ENCODE assay signal across 7 mouse cellular contexts in genomic region chr1:184851741-184852618, GRCm38 (mm10). TPM values are rescaled to one million over a fixed set of nuclear protein-coding genes. Genes with fewer than 3 reads are reported as not detected.
DNase-seq lines count a peak whose midpoint lies in the region; ATAC-seq lines count a peak whose summit lies in the region.

No protein-coding gene starts in this region.

- H3K4me1 ChIP-seq in intestine, embryonic 14.5 days (replicated peaks; ENCODE audit: control insufficient read depth, insufficient read depth, low read length): peaks cover 13% of the 10 kb centered on the region

- no peaks in the 10 kb centered on the region for H3K9me3 ChIP-seq in intestine, embryonic 14.5 days (ENCODE audit: control insufficient read depth, low read length)

- peak overlapping the region; percentile 33; the same call in 1 of the 2 replicates for H3K27ac ChIP-seq in intestine, embryonic 14.5 days (ENCODE audit: low read depth)

- ATAC-seq in intestine, embryonic 14.5 days (replicated peaks; ENCODE audit: low FRiP score, low TSS enrichment, low read depth): peak; percentile 88
- ATAC-seq in megakaryocyte-erythroid progenitor cell, adult 5-6 weeks (replicated peaks; ENCODE audit: low FRiP score, low TSS enrichment, poor library complexity, severe bottlenecking): peak; percentile 97

- peak overlapping the region; percentile 32 for H3K4me2 ChIP-seq in intestine, embryonic 14.5 days (ENCODE audit: low read length)

- no peaks in the 10 kb centered on the region for H3K36me3 ChIP-seq in intestine, embryonic 14.5 days (ENCODE audit: control insufficient read depth, insufficient read depth, low read length)

- peak; percentile 83 for DNase-seq in adrenal gland, adult 8-10 months
- peak; percentile 89 for DNase-seq in embryo, embryonic 11 days
- DNase-seq in gastrocnemius, postnatal 25 days: peak; percentile 80
- peak; percentile 81 for DNase-seq in intestine, embryonic 14.5 days (ENCODE audit: low spot score)
- DNase-seq in left cerebral cortex, postnatal 14 days (ENCODE audit: low spot score in 2 of 2): peak; percentile 82 to 93
- peak; percentile 64 to 76 for DNase-seq in right cerebral cortex, postnatal 36 days (ENCODE audit: low spot score in 2 of 2)

- WGBS in intestine, embryonic 14.5 days: 12% methylated on average over 31 of the region's 31 CpGs

- no peak overlapping the region for H3K9ac ChIP-seq in intestine, embryonic 14.5 days (ENCODE audit: low read length)

- no peaks in the 10 kb centered on the region for H3K27me3 ChIP-seq in intestine, embryonic 14.5 days (replicated peaks; ENCODE audit: control insufficient read depth, insufficient read depth, low read length)

- no peak overlapping the region for H3K4me3 ChIP-seq in intestine, embryonic 14.5 days (ENCODE audit: low read depth, low read length)

- intact Hi-C loops in left cerebral cortex, postnatal 14 days (cut with DNase I): loop anchor here (2.0 kb wide), 1 partner anchor 41 kb away; no protein-coding TSS in a partner anchor

RNA-seq across cellular contexts. Expression of gene Marc2, which starts 5.7 kb away (rescaled TPM):
- 100 to 1,000 TPM; 349 to 519 (median 450) TPM for total RNA-seq in adrenal gland, adult 8-10 months (2022)
- 100 to 1,000 TPM; 122 to 125 TPM for total RNA-seq in gastrocnemius, postnatal 25 days (2021)
- 262 and 279 TPM in 2 replicates for polyA plus RNA-seq in intestine, embryonic 14.5 days (2014; fragmentation: Nextera tagmentation; extraction: Ambion mirVana)
- total RNA-seq in left cerebral cortex, postnatal 14 days (2021): 100 to 1,000 TPM in 1 of 2 experiments, 10 to 100 TPM in 1; 100.0 to 122 TPM
- total RNA-seq in megakaryocyte-erythroid progenitor cell, adult 5-6 weeks (2014; fragmentation: Nextera tagmentation): 166 and 271 TPM in 2 replicates
- total RNA-seq in megakaryocyte-erythroid progenitor cell, adult 5-6 weeks (2017): 101 and 114 TPM in 2 replicates

RNA-seq across cellular contexts. Expression of gene C130074G19Rik, which starts 31.0 kb away (rescaled TPM):
- total RNA-seq in adrenal gland, adult 8-10 months (2022): 10 to 100 TPM; 30.1 to 57.1 (median 41.9) TPM
- total RNA-seq in gastrocnemius, postnatal 25 days (2021): 10 to 100 TPM; 10.9 to 18.7 TPM
- polyA plus RNA-seq in intestine, embryonic 14.5 days (2014; fragmentation: Nextera tagmentation; extraction: Ambion mirVana): 2.1 and 2.4 TPM in 2 replicates
- total RNA-seq in left cerebral cortex, postnatal 14 days (2021): 10 to 100 TPM; 17.6 to 20.4 TPM
- not detected in 2 replicates for total RNA-seq in megakaryocyte-erythroid progenitor cell, adult 5-6 weeks (2014; fragmentation: Nextera tagmentation)
- not detected in 2 replicates for total RNA-seq in megakaryocyte-erythroid progenitor cell, adult 5-6 weeks (2017)

RNA-seq across cellular contexts. Expression of gene Marc1, which starts 40.9 kb away (rescaled TPM):
- 1 to 10 TPM in 3 of 4 experiments, under 1 TPM in 1; 0.68 to 3.5 (median 1.6) TPM for total RNA-seq in adrenal gland, adult 8-10 months (2022)
- under 1 TPM in 1 of 2 experiments, not detected in 1; 0.38 TPM for total RNA-seq in gastrocnemius, postnatal 25 days (2021)
- polyA plus RNA-seq in intestine, embryonic 14.5 days (2014; fragmentation: Nextera tagmentation; extraction: Ambion mirVana): 0.19 and 0.22 TPM in 2 replicates
- total RNA-seq in left cerebral cortex, postnatal 14 days (2021): under 1 TPM in 1 of 2 experiments, not detected in 1; 0.36 TPM
- not detected in 2 replicates for total RNA-seq in megakaryocyte-erythroid progenitor cell, adult 5-6 weeks (2014; fragmentation: Nextera tagmentation)
- not detected in 2 replicates for total RNA-seq in megakaryocyte-erythroid progenitor cell, adult 5-6 weeks (2017)

Comparison
In these comparisons a context has a peak if more than half of its experiments do, and no peak if none do; other contexts are left out.
1. RNA of gene C130074G19Rik, which starts 31.0 kb away (total RNA-seq): 30.1 to 57.1 TPM in adrenal gland, adult 8-10 months, 17.6 to 20.4 TPM in left cerebral cortex, postnatal 14 days and 10.9 to 18.7 TPM in gastrocnemius, postnatal 25 days; not detected in megakaryocyte-erythroid progenitor cell, adult 5-6 weeks; every median in the first group is over 10 times any median in the second.
2. Peak in every context shown above with its lines, with median percentiles within 50 percentile points of each other: DNase-seq.